Mouse (Mus musculus): ENCODE data around the gene 4921524J17Rik.

The 4921524J17Rik gene

DNA sequence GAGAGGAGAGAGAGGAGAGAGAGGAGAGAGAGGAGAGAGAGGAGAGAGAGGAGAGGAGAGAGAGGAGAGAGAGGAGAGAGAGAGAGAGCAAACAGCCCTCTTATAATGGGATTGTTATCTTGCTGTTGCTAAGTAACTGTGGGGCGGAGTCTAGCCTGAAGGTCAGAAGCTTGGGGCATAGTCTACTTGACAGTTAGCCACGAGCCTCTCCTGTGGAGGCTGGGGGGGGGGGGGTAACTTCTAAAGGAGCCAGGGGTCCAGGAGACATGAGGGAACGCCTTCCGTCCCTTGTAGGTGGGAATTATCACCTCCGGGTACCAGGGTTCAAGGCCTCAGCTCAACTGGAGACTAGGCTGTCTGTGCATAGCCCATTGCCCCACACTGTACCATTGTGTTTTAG lies 3.1 kb upstream of the 4921524J17Rik start:
- DNase-seq: no peak

DNA sequence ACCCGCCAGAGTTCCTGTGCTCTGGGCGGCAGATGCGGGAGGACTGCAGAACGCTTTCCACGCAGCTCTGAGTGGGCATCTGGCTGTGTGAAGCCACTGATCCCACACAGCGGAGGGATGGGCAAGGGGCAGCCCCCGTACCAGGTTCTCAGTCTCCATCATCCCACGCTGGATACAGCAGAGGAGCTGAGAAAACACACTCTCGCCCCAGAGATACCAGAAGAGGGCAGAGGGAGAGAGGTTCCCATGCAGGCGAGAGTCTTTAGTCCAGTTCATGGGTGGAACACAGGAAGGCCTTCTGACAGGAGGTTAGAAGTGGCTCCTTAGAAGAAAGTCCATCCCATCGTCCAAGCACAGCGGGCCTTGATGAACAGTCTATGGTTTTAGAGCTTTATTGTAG lies 2.2 kb upstream of the 4921524J17Rik start:
- no peak for DNase-seq

DNA sequence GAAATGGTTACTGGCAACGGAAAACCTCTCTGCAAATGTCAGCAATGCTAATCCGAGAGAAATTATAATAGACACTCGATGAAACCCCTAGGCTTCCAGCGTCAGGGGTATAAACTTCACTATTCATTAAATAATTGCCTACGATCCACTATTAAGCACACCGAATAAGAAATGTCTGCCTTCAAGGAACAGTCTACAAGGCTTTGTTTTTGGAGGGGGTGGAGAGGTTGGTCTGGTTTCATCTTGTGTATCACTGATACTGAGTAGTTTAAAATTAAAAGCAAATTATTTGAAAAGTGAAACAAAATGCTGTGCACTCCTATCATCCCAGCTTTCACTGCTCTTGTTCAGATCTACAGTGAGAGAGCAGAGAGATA lies 372 bp upstream of the 4921524J17Rik start:
- DNase-seq: no peak

DNA sequence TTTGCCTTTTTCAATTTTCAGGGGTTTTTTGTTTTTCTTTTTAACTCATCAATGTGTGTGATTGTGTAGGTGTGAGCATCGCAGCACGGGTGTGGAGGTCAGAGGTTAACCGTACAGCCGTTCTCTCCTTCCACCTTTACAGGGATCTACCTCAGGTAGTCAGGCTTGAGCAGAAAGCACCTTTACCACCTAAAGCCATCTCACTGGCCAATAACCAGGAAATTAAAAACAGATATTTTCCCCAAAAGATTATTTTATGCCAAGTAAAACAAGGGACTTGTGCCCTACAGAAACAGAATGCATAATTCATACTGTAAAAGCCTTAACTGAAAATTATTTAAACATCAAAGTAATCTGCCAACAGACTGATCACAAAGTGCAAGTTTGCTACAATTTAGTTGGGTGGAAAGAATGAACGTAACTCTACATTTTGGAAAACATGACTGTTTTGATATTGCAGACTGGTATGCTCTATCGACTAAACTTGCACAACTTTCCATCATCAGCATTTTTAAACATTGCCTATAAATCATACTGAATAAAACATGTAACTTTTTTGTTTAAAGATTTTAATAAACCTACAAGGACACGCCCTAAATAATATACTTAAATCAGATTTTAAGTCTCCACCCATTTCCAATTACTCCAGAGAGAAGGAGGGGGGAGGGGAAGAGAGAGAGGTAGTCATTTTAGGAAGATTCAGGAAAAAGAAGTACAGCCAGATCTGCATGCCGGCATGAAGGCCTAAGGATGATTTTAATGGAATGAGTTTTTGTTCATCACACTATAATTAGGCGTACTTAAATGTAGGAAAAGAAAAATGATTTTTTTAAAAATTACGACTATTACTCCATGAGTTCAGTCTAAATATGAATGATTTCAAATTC lies 1.1 kb downstream of the 4921524J17Rik start:
- DNase-seq: no peak

DNA sequence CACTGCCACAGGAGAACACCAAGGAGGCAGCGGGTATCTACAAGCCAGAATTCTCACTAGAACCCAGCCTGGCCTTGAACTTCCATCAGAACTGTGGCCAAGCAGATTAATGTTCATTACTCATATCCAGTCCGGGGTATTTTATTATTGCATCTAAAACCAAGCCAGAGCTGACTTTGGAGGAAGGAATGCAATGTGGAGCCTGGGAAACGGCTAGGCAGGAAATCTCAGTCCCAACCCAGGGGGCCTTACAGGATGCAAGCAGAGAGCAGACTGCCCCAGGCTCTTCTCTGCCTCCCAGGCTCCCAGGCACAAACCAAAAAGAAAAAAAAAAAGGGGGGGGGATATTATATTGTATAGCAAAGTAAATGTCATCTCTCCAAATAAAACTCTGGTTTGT lies 1.8 kb downstream of the 4921524J17Rik start:
- peak in 1 of 2 experiments; percentile 9 for DNase-seq

DNA sequence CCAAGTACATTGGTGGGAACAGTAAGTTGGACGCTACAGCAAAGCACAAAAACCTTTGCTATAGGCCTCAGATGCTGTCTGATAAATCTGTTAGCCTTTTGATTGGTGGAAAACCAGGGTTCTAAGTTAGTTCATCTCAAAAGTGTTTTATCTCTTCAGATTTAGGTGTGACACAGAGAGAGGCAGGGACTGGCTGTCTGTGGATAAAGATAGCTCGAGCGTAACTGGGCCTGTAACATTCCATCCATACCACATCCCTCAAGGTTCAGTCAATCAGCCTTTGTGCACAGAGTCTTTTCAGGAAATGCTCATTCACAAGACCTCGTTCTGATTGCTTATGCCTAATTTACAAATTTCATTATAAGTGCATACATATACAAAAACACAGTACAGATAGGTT lies 3.4 kb downstream of the 4921524J17Rik start:
- no peak for DNase-seq

DNA sequence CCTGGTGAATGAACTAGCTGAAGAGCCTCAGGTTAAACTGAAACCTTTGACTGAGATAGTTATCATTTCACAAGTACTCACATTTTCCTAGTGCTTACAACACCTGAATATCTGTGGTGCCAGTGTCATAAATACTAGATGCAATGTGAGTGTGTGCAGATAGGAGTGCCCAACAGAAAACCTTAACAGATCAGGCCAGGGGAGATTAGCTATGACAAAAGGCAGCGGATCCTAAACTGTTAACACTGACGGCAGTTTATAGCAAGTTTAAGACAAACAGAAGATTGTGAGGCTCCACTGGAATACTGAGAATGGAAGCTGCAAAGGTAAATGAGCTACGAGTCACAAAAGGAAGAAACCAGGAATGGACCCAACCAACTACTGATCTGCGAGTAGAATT lies 5.6 kb downstream of the 4921524J17Rik start:
- no peak for DNase-seq

DNA sequence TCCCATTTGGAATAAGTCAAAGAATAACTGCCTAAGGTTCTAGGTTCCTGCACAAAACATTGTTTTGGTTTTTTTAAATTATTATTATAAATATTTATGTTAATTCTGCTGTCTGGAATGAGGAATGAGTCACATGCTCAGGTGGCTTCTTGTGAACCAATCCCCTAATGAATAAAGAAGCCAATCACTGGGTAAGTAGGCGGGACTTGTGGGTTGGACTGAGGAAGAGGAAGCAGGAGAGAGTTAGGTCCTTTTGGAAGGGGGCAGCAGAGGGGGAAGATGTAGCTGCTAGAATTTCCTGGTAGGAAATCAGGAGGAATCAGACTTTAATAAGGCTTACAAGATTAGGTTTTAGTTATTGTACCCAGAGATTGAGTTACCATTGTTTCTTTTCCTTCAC lies 11.3 kb downstream of the 4921524J17Rik start:
- DNase-seq: no peak

DNA sequence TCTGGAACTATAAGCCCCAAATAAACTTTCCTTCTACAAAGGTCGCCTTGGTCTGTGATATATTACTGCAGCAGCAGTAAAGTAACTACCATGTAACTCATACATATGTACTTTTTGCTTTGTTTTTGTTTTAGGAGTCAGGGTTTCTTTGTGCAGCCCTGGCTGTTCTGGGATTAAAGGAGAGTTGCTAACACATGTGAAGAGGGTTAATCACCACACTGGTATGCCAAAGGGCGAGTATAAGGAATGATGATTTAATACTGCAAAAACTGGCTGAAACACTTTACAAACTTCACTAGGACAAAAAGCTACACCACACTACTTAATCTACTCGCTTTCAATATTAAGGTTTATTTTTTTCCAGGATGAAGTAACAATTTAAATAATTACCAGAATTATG lies 24.1 kb downstream of the 4921524J17Rik start:
- no peak for DNase-seq

DNA sequence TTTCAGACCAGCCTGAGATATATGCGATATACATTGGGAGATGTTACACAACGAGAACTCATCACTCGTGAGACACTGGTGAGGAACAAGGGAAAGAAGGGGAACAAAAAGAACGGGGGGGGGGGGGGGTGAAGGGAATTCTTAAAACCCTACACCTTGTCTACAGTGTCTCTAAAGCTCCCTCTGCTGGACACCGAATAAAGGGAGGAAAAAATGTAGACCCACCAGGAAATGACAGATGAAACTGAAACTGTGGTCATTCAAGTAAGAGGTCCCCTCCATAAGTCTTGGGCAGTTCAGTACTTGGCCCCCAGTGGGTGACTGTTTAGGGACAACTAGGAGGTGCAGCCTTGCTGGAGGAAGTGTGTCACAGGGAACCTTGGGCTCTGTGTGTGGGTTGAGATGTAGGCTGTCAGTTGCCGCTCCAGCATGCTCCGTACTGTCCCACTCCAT lies 24.6 kb downstream of the 4921524J17Rik start:
- no peak for DNase-seq

DNA sequence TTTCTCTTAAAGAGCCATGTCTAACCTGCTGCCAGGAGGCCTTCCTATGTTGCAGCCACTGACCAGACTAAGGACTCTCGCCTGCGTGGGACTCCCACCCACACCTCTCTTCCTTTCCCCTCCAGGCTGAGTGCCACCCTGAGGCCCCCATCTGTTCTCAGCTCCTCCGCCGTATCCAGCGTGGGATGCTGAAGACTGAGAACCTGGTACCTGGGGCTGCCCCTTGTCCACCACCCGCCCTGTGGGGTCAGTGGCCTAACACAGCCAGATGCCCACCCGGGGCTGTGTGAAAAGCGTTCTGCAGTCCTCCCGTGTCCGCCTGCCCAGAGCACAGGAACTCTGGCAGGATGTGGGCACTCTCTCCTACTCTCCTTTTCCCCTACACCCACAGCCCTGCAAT lies 26.7 kb downstream of the 4921524J17Rik start:
- DNase-seq: no peak

DNA sequence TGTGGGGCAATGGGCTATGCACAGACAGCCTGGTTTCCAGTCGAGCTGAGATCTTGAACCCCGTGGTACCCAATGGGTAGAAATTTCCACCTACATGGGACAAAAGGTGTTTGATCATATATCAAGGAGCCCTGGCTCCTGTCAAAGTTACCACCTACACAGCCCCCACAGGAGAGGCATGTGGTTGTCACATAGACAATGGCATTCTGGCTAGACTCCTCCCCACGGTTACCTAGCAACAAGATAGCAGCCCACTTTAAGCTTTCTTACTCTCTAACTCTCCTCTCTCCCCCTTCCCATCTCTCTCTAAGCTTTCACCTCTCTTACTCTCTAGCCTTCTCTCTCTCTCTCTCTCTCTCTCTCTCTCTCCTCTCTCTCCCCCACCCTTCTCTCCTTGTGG lies 27.2 kb downstream of the 4921524J17Rik start:
- DNase-seq: no peak

DNA sequence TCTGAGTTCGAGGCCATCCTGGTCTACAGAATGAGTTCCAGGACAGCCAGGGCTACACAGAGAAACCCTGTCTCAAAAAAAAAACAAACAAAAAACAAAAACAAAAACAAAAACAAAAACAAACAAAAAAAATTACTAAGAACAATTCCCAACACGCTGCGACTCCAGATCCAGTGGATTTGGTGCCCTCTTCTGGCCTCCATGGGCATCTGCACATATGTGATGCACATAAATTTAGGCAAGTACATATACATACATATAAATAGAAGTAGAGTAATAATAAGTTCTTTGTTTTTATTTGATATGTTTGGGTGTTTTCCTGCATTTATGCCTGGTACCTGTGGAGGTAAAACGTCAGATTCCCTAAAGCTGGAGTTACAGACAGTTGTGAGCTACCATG lies 34.1 kb downstream of the 4921524J17Rik start:
- no peak for DNase-seq

DNA sequence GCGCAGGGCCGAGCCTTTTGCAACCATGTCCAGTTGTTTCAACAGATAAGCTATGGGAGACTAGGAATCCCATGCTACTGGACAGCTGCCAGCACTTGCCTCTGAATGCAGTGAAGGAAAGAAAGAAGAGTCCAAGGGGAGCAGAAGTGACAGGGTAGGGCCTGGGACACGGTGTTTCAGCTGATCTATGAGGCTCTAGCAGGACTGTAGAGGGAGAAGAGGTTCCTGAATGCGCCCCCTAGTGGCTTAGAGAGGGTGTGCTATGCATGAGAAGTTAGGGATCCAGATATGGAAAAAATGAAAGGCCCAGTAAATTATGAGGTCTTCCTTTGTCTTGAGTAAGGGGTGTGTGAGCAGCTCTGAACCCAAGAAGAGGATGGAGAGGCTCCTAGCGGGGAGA lies 35.1 kb downstream of the 4921524J17Rik start:
- DNase-seq: peak; percentile 7 to 12

DNA sequence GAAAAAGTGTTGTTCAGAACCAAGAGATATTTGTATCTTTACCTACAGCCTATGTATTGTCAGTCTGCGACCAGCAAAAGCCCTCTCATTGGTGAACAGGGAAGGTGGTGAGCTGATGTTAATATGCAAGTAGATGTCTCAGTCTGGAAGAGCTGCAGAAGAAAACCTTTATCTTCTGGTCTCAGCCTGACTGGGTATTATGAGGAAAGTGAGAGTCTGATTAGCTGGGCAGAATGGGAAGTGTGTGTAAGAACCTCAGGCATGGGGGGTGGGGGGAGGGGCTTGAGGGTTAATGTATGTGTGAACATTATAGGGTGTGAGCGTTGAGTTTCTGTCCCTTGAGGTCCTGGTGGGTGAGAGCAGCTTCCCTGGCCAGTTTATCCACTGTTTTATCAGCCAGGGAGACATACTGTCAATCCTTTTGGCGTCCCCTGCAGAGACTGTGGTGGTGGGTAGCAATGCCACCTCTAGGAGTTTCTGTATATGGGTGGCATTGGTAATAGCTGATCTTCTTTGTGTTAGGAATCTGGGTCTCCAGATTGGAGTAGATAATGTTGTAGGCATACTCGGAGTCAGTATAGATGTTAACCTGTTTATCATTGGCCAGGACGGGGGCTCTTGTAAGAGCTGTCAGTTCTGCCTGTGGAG lies 36.1 kb downstream of the 4921524J17Rik start:
- DNase-seq: no peak

DNA sequence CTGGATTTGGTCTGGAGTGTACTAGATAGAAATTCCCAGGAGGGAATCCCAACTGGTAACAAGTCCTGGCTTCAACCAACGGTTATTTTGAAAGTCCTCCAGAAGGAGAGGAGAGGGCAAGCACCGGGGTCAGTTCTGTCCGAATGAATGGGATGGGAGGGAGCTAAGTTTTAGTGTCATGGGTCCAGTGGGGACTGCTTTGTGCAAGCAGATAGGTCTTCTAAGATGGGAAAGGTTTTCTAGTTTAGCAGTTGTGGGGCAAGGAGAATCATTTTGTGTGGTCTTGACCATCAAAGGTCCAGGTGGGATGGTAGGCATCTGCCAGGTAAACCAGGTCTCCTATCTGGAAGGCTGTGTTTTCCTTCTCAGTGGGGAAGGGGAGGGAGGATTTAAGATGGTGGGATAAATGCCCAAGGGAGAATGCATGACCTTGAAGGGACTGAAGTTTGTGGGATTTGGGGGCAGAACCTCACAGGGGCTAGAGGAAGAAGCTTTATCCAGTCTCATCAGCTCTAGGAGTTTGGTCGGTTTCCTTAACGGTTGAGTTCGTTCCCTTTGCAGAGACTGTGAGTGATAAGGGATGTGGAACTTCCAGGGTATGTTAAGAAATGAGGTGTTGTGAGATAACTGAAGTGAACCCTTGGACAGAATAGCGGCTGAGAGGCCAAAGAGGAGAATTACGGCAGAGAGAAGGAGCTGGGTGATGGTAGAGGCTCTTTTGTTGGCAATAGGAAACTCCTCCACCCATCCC lies 36.8 kb downstream of the 4921524J17Rik start:
- DNase-seq: no peak

DNA sequence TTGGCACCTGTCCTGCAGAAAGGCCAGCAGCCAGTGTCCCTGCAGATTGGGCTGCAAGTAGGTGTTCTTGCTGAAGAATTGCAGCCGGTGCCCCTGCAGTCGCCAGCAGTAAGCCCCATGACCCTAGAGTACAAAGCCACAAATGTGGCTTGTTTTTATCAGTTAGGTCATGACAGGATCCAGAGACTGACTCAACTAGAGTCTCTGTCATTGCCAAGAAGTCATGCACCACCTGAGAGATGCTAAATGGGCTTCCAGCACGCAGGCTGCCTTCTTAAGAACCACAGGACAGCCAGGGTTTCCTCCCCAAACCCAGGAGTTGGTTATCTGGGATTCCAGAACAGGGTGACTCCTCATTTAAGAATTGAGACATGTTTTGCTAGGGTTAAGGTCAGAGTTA lies 37.6 kb downstream of the 4921524J17Rik start:
- DNase-seq: no peak

DNA sequence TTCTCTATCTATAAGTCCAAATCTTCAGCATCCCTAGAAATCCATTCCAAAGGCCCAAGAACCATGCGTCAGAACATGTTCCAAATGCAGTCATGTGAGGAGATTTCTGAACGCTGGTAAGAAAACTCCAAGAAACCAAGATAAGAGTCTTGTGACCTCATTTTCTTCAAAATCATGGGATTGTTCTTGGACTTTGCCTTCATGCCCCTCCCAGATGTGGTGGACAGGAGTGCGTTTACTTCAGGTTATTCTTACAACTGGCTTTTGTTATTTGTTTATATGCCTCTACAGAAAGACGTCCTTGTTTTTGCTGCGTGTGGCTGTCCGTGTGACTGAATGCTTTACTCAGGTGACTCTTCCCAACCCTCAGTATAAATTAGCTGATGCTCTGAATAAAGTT lies 39.4 kb downstream of the 4921524J17Rik start:
- no peak for DNase-seq

DNA sequence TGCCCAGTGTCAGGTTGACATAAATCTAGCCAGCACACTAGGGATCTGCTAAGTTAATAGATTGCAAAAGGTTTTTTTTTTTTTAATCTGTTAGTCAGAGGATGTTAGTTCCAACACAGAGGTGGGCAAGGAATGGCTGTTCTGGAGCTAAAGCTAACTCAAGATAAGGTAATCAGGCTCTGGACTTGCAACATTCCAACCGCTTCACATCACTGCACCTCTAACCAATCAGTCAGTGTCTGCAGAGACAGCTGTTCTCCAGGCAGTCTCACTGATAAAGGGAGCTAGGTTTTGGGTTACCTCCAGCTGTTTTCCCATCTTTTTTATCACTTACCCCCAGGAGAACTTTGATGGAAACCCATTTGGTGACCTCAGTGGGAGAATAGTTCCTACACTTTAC lies 41.2 kb downstream of the 4921524J17Rik start:
- DNase-seq: no peak

DNA sequence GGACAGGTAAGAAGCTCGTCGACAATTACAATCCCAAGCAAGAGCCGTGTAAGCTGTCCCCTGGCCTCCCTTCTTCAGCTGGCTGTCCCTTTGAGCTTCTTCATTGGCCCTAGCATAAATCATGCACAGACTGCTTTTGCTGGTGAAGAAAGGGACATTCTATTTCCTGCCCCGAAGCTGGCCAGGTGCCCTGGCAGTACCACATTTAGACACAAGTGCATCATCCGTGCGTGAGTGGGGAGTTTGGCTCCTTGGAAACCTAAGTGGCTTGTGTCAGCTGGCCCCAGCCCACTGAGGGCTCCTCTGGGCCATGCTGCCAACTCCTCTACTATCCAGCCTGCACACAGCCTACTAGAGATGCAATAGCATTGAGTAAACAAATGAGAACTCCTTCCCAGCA lies 46.4 kb downstream of the 4921524J17Rik start, which contains the start of gene Mylk3:
Gene Mylk3 (minus strand): TSS at position 141 of the 400 bp plus-strand sequence.
- peak; percentile 7 to 9 for DNase-seq

DNA sequence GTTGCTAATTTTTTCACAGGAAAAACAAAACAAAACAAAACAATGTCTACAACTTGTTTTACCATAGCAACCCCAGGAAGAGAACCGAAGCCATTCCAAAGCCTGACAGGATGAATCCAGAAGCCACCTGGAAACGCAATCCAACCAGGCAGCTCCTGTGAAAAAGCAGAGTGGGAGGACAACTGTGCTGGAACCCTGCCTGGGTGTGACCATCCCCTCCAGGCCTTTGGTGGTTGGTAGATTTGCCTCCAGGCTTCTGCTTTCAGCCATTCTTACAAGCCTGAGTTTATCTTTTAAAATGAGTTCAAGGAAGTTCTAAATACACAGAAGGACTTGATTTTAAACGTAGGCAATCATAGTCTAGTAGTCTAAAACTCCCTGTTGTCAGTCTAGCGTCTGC lies 50.7 kb downstream of the 4921524J17Rik start:
- no peak for DNase-seq

DNA sequence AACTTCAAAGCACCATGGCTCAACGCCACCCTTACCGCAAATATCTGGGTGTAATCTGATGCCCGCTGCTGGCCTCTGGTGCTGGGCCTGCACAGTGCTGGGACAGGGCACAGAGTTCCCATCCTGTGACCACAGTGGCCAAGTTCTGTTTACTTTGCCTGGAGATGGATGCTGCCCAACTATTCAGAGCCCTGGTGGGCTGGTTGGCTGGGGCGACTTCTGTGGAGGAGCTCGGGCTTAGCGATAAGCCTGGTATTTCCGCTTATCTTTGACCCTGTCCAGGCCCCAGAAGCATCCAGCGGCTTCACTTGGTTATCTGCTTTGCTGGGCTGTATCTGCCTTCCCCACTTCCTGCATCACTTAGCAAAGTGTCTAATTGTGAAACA lies 51.8 kb downstream of the 4921524J17Rik start:
- DNase-seq: no peak

DNA sequence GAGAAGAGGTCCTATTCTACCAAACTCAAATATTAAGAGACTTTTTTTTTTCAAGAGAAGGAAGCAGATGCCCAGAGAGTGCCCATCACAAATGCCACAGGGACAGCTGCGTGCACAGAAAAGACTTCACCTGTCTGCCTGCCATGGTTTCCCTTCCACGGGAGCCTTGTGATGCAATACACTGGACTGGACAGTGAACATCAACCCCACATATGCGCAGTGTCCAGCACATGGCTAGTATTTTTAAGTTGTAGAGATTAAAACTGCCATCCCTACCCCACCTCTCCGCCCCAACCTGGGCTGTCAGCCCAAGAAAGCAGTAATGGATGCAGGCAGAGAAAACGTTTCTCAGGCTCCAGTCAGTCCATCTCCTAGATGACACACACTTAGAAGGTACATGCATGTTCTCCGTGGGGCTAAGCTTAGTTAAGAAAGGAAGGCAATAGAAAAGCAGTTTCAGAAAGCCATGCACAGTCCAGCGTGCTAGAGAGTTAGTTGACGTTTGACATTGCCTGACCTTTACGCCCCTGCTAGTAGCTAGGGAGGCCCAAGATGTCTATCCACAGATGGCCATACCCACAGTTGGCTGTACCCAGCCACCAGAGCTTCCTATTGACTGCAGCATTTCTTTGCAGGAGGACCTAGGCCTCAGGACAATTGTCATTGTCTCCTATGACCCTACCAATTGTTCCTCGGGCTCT lies 52.4 kb downstream of the 4921524J17Rik start:
- no peak for DNase-seq
